ENCODE assay signal across 18 mouse cellular contexts in the genomic region with DNA sequence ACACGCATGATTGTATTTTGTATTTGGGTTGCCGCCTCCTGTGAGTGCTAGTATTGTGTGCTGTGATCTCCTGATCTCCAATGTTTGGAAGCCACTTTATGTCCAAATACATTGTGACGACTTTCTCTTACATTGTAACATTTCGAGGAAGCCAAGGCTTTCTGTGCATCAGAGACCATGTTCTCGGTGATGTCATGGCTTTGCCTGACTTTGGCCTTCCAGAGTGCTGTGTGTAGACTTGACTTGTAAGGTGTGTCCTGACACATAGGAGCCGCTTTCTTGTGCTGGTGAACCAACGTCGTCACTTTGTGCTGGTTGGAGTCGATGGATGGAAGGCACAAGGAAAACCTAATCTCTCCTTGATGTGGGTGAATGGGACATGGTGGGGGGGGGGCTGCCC.
"Had no signal": no experiment of that assay in that cellular context is flagged by ENCODE, and none has a peak within 500 bp of the region (broad histone marks: within the 10 kb centered on the region; RNA-seq: fewer than 3 reads in every experiment).

No protein-coding gene starts in this region.

- H3K9ac ChIP-seq: intestine, embryonic 15.5 days; kidney, embryonic 15.5 days; liver, embryonic 14.5 days; neural tube, embryonic 13.5 days; stomach, embryonic 15.5 days had no signal

- ATAC-seq: intestine, embryonic 15.5 days had no signal

- H3K9me3 ChIP-seq: intestine, embryonic 15.5 days; kidney, embryonic 15.5 days; neural tube, embryonic 13.5 days; stomach, embryonic 15.5 days had no signal

- H3K27ac ChIP-seq: intestine, embryonic 15.5 days; kidney, embryonic 15.5 days; left cerebral cortex, adult 2 months; neural tube, embryonic 13.5 days; stomach, embryonic 15.5 days had no signal

- H3K4me3 ChIP-seq: intestine, embryonic 15.5 days; kidney, embryonic 15.5 days; left cerebral cortex, adult 2 months; myocyte; neural tube, embryonic 13.5 days; stomach, embryonic 15.5 days had no signal

- DNase-seq: kidney, adult 11 months; kidney, adult 8-10 months; kidney, postnatal 10 days; kidney, postnatal 36 days; layer of hippocampus, postnatal 36 days; lung, adult 2 months; midbrain, embryonic 14.5 days; retina, postnatal 1 day; right cerebral cortex, postnatal 25 days; spleen, adult 18-20 months; thymus, postnatal 25 days had no signal

- H3K27me3 ChIP-seq: intestine, embryonic 15.5 days; kidney, embryonic 15.5 days; neural tube, embryonic 13.5 days; stomach, embryonic 15.5 days had no signal

- H3K4me2 ChIP-seq: intestine, embryonic 15.5 days; kidney, embryonic 15.5 days; neural tube, embryonic 13.5 days; stomach, embryonic 15.5 days had no signal
